Mouse (Mus musculus) hematopoietic stem cell, adult 5-6 weeks (primary cell): Measurements from ENCODE around the gene BC117090. TPM values are rescaled to one million over a fixed set of nuclear protein-coding genes. Genes with fewer than 3 reads are reported as not detected.
A peak's percentile ranks its signal among the peaks of the same experiment; 100 is the strongest.
"Not testable (repeated sequence)": the region's sequence is repeated elsewhere in the genome, so short reads cannot be mapped to it uniquely, and the experiment has no call there.

Experiments
- ATAC-seq, 2 experiments: fragments of 125-278 bp in 1 of 2; replicated peaks in 1 of 2; 2 replicates each; pipeline ENCODE4 v1.8.0; 2016 to 2017; ENCODE audit warnings: inconsistent platforms in 2 of 2, mild to moderate bottlenecking in 2 of 2, moderate number of reproducible peaks in 2 of 2, low read depth in 1 of 2, moderate TSS enrichment in 1 of 2; ENCODE audit not compliant: low FRiP score in 2 of 2, poor library complexity in 2 of 2, severe bottlenecking in 2 of 2, insufficient read depth in 1 of 2, low TSS enrichment in 1 of 2
- total RNA-seq: library from RNA; stranded (forward); fragments of 172-1452, 232-1000 nt; gene quantifications from 2 replicates; pipeline ENCODE4 v1.2.3, GENCODE M21; 2017

BC117090 gene
- not detected in 2 replicates for total RNA-seq

- no peak for ATAC-seq
Measured at GRCm38 (mm10) chr16:36334232-36334631, at the start of gene BC117090. Gene BC117090, minus strand, starts transcription at chr16:36334332.

- ATAC-seq: not testable (repeated sequence)
Measured at GRCm38 (mm10) chr16:36367648-36368047, 33.5 kb upstream of the BC117090 start, which contains the start of gene BC100530. Gene BC100530, minus strand, starts transcription at chr16:36367748.

GRCm38 (mm10) chr16:36337171-36337570 is 3.0 kb upstream of the BC117090 start:
- ATAC-seq: no peak

GRCm38 (mm10) chr16:36319286-36319685 is 14.8 kb downstream of the BC117090 start:
- ATAC-seq: no peak

- not testable (repeated sequence) for ATAC-seq
Measured at GRCm38 (mm10) chr16:36316111-36316510, 18.0 kb downstream of the BC117090 start.

- ATAC-seq: no peak
Measured at GRCm38 (mm10) chr16:36307631-36308030, 26.5 kb downstream of the BC117090 start.

- no peak for ATAC-seq
Measured at GRCm38 (mm10) chr16:36289140-36289539, 45.0 kb downstream of the BC117090 start.

GRCm38 (mm10) chr16:36276796-36277195 is 57.3 kb downstream of the BC117090 start, which contains the start of gene Stfa1:
Gene Stfa1, plus strand, starts transcription at chr16:36276951.
- peak in 1 of 2 experiments; percentile 21; a peak in 1 of 4 replicates for ATAC-seq

Other genes with a start within 250 kb of the BC117090 start
- gene Csta1, start 203.1 kb downstream of the BC117090 start, total RNA-seq: not detected in 2 replicates
- 4.4 TPM in 1 of 2 replicates, not detected in the other for gene Stfa2l1, start 177.5 kb downstream of the BC117090 start, total RNA-seq
- 8.9 and 27.9 TPM in 2 replicates for gene Gm5483, start 150.1 kb downstream of the BC117090 start, total RNA-seq
- gene Gm5416, start 123.9 kb downstream of the BC117090 start, total RNA-seq: not detected in 2 replicates
- gene 2010005H15Rik, start 112.9 kb downstream of the BC117090 start, total RNA-seq: not detected in 2 replicates
- 0.55 and 4.7 TPM in 2 replicates for gene Stfa1, start 57.4 kb downstream of the BC117090 start, total RNA-seq
- 6.2 TPM in 1 of 2 replicates, not detected in the other for gene BC100530, start 33.4 kb upstream of the BC117090 start, total RNA-seq
- gene Stfa2, start 74.1 kb upstream of the BC117090 start, total RNA-seq: 5.4 TPM in 1 of 2 replicates, not detected in the other
- gene Stfa3, start 121.1 kb upstream of the BC117090 start, total RNA-seq: not detected in 2 replicates
- gene Casr, start 227.8 kb upstream of the BC117090 start, total RNA-seq: not detected in 2 replicates